Mouse (Mus musculus) liver, postnatal 0 days (tissue): Measurements from ENCODE around the gene Eri3. TPM values are rescaled to one million over a fixed set of nuclear protein-coding genes. Genes with fewer than 3 reads are reported as not detected.

Experiments
- ATAC-seq: fragments of 200-750 bp; cut with Nextera tagmentation; 2 replicates; pipeline ENCODE4 v1.8.0; 2017; ENCODE audit warnings: mild to moderate bottlenecking, moderate library complexity
- DNase-seq: peaks from one replicate; pipeline ENCODE4 v3.0.0-alpha.2; 2016
- H3K27ac ChIP-seq: fragments of 300-500 bp; sonication (generic); 2 replicates; pipeline ENCODE4 v1.5.1; 2014; ENCODE audit warnings: antibody characterized with exemption, moderate library complexity, mild to moderate bottlenecking, low read depth
- H3K27me3 ChIP-seq: fragments of 300-500 bp; sonication (generic); 2 replicates; pipeline ENCODE4 v1.6.1; 2014; ENCODE audit warnings: low read length, control low read depth, mixed read lengths; ENCODE audit not compliant: insufficient read depth
- H3K36me3 ChIP-seq: fragments of 300-500 bp; sonication (generic); replicated peaks from 2 replicates; pipeline ENCODE4 v1.6.1; 2014; ENCODE audit warnings: mild to moderate bottlenecking, control low read depth, low read length, moderate library complexity, mixed read lengths; ENCODE audit not compliant: insufficient read depth
- H3K4me1 ChIP-seq: fragments of 300-500 bp; sonication (generic); 2 replicates; pipeline ENCODE4 v1.6.1; 2014; ENCODE audit warnings: antibody characterized with exemption, mild to moderate bottlenecking, control low read depth; ENCODE audit not compliant: insufficient read depth
- H3K4me2 ChIP-seq: fragments of 300-500 bp; sonication (generic); 2 replicates; pipeline ENCODE4 v1.6.1; 2014; ENCODE audit warnings: low read depth, mild to moderate bottlenecking, low read length, moderate library complexity, mixed read lengths
- H3K4me3 ChIP-seq: fragments of 300-500 bp; sonication (generic); 2 replicates; pipeline ENCODE4 v1.5.1; 2014; ENCODE audit warnings: low read depth, low read length
- H3K9ac ChIP-seq: fragments of 300-500 bp; sonication (generic); replicated peaks from 2 replicates; pipeline ENCODE4 v1.6.1; 2014; ENCODE audit warnings: mild to moderate bottlenecking, moderate library complexity
- H3K9me3 ChIP-seq: fragments of 300-500 bp; sonication (generic); 2 replicates; pipeline ENCODE4 v1.6.1; 2016; ENCODE audit warnings: mild to moderate bottlenecking, control low read depth, low read length, mixed read lengths
- CTCF ChIP-seq: sonication (generic); IDR thresholded peaks from 2 replicates; pipeline ENCODE4 v1.5.1; 2016; ENCODE audit warnings: antibody characterized with exemption, low read depth
- EP300 ChIP-seq: IDR thresholded peaks from 2 replicates; pipeline ENCODE4 v1.6.1; 2016; ENCODE audit warnings: antibody characterized with exemption, low read depth, mild to moderate bottlenecking
- WGBS: fragments of 180-500 bp; shearing (Covaris S2); extraction: QIAGEN DNeasy Blood & Tissue Kit; methylation state at CpG from one replicate; pipeline ENCODE4 v1.1.7; 2014; ENCODE audit not compliant: insufficient replicate concordance; 5-methylcytosine and 5-hydroxymethylcytosine counted together
- polyA plus RNA-seq: library from polyadenylated mRNA; unstranded; fragments of >200 nt; fragmentation: Nextera tagmentation; extraction: Ambion mirVana; gene quantifications from 2 replicates; pipeline ENCODE4 v1.2.1, GENCODE M21; 2015

Gene Eri3
- polyA plus RNA-seq, 1 experiment from 2014 or later = 27.8 TPM

- Histone ChIP-seq H3K36me3 (peaks cover 2% of the 10 kb centered on the region; the same call in 1 of the 2 replicates), H3K27ac (no peak overlapping the region), H3K9ac (no peak overlapping the region), H3K9me3 (no peaks in the 10 kb centered on the region), H3K4me1 (no peaks in the 10 kb centered on the region), H3K27me3 (no peaks in the 10 kb centered on the region), H3K4me3 (no peak overlapping the region), H3K4me2 (no peak overlapping the region)
- 73% methylated on average over 8 of the region's 8 CpGs for WGBS
- ATAC-seq (no peak), DNase-seq (no peak)
- no peak for TF ChIP-seq EP300
- TF ChIP-seq CTCF = no peak
Measured at GRCm38 (mm10) chr4:117651626-117652101, 101.5 kb downstream of the Eri3 start.

DNA sequence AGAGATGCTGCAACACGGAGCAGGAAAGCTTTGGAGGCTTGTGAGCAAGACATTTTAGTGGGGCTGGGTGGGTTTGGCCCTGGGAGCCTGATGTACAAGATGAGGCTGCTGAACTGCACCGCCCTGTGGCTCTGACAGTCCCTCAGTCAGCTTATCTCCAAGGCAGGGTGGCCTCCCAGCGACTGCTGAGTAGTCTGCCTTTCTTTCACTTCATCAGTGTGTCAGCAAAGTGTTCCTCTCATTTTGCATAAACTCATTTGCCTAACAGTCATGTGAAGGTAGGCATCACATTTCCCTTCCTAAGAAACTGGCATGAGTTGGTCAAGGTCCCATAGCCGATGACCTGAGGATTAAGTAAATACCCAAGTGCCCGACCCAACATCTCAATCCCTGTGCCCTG, 102.6 kb downstream of the Eri3 start:
- no peak for ATAC-seq
- H3K4me2 ChIP-seq = no peak overlapping the region
- H3K9ac ChIP-seq = no peak overlapping the region
- peaks cover 2% of the 10 kb centered on the region; the same call in 1 of the 2 replicates for H3K36me3 ChIP-seq
- H3K27ac ChIP-seq = no peak overlapping the region
- H3K27me3 ChIP-seq = no peaks in the 10 kb centered on the region
- no peak overlapping the region for H3K4me3 ChIP-seq
- no peaks in the 10 kb centered on the region for H3K9me3 ChIP-seq
- 55% methylated on average over 5 of the region's 5 CpGs for WGBS
- TF ChIP-seq EP300 (no peak), CTCF (no peak)
- DNase-seq = no peak
- H3K4me1 ChIP-seq = no peaks in the 10 kb centered on the region

GRCm38 (mm10) chr4:117654016-117654702, 104.0 kb downstream of the Eri3 start:
- ATAC-seq (no peak), DNase-seq (no peak)
- Histone ChIP-seq H3K9me3 (no peaks in the 10 kb centered on the region), H3K27ac (no peak overlapping the region), H3K4me3 (no peak overlapping the region), H3K36me3 (peaks cover 2% of the 10 kb centered on the region; the same call in 1 of the 2 replicates), H3K4me1 (no peaks in the 10 kb centered on the region), H3K9ac (no peak overlapping the region), H3K27me3 (no peaks in the 10 kb centered on the region), H3K4me2 (no peak overlapping the region)
- TF ChIP-seq CTCF = no peak
- no peak for TF ChIP-seq EP300
- WGBS = 67% methylated on average over 10 of the region's 10 CpGs

DNA sequence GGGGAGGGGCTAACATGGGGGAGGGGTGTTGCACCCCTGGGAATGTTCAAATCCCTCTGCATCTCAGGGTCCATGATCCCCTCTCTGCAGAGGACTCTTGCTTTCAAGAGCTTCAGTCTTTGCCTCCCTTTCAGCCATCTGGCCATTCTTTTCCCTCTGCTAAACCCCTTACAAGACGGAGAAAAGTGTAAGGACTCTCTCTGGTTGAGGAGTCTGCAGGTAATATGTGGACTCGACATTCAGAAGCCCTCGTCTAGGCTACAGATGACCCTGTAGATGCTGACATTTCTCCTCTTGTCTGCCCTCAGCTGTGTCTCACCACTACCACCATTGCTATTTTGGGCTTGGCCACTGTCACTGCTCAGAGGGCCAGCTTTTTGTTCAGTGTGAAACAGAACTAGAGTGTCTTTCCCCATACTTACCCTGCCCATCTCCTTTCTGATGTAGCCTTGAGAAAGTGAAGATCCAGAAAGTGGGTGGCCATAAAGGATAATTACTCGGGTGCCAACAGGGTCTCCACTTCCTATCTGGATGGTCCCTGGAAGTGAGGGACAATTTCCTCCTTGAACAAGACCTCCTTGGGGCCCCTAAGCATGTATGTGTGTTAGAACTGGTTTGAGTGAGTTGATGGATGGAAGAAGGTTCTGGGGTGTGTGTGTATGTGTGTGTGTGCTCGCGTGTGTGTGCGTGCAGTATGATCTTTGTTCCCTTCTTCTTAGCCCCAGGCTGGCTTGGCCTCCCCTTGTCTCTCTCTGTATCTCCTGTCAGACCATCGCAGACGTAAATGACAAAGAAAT, 104.7 kb downstream of the Eri3 start:
- 75% methylated on average over 9 of the region's 9 CpGs for WGBS
- peaks cover 2% of the 10 kb centered on the region for H3K36me3 ChIP-seq
- TF ChIP-seq EP300 (no peak), CTCF (no peak)
- ATAC-seq (no peak), DNase-seq (no peak)
- H3K27me3 ChIP-seq = no peaks in the 10 kb centered on the region
- H3K4me3 ChIP-seq = no peak overlapping the region
- H3K9me3 ChIP-seq = no peaks in the 10 kb centered on the region
- no peak overlapping the region for H3K4me2 ChIP-seq
- H3K27ac ChIP-seq = no peak overlapping the region
- no peaks in the 10 kb centered on the region for H3K4me1 ChIP-seq
- H3K9ac ChIP-seq = no peak overlapping the region

DNA sequence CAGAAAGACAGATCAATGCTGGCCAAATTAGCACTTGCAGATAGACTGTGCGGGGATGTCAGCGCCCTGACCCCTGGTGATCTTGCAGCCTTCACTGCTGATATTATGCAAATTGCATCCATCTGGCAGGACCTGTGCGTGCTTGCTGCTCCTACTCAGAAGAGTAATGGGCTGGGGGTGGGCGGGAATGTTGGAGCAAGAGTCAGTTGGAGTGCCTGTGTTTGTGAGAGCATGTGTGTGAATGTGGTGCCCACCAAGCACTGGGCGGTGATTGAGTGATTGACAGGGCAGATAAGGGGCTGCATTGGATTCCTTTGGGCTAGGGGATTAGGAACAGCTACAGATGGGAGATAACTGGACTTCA, 105.3 kb downstream of the Eri3 start:
- TF ChIP-seq EP300 (no peak), CTCF (no peak)
- 81% methylated on average over 5 of the region's 5 CpGs for WGBS

DNA sequence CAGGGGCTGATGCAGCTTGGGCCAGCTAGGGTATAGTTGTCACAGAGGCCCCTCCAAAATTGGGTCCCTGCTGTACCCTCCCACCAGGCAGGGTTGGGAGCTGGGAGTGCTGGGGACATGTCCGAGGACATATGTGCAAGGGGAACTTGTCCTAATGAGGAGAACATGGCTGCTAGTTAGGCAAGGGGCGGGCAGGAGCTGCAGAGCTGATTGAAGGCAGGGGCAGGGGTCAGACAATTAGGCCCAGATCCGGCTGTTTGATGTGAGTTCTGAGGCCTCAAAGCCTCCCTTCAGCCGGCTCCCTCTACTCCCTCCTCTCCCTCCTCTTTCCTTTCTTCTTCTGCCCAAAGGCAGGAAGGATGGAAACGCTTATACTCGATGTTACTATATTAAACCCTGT, 106.8 kb downstream of the Eri3 start:
- Histone ChIP-seq H3K9ac (no peak overlapping the region), H3K4me2 (no peak overlapping the region), H3K4me1 (no peaks in the 10 kb centered on the region), H3K27ac (no peak overlapping the region), H3K9me3 (no peaks in the 10 kb centered on the region), H3K4me3 (no peak overlapping the region), H3K36me3 (peaks cover 2% of the 10 kb centered on the region; the same call in 1 of the 2 replicates), H3K27me3 (no peaks in the 10 kb centered on the region)
- no peak for DNase-seq
- WGBS = 68% methylated on average over 6 of the region's 6 CpGs
- no peak for ATAC-seq
- TF ChIP-seq CTCF (no peak), EP300 (no peak)

More for the DNA sequence above, 105.3 kb downstream of the Eri3 start:
- Histone ChIP-seq H3K36me3 (peaks cover 2% of the 10 kb centered on the region), H3K9ac (no peak overlapping the region), H3K27ac (no peak overlapping the region), H3K4me1 (no peaks in the 10 kb centered on the region), H3K27me3 (no peaks in the 10 kb centered on the region), H3K4me2 (no peak overlapping the region), H3K4me3 (no peak overlapping the region), H3K9me3 (no peaks in the 10 kb centered on the region)
- no peak for DNase-seq
- no peak for ATAC-seq
